Mouse (Mus musculus) macrophage (primary cell): ENCODE measurements at regions not wholly inside any gene's neighbourhood (a gene's known extent, or its start where the extent isn't known, plus 50 kb on each side); places are given as distances from the start of the nearest gene placed in this dataset.

Experiments used
- H3K27ac ChIP-seq: fragments of 350-480 bp; formaldehyde crosslinking; 2 replicates; pipeline ENCODE4 v1.9.0; 2021
- H3K36me3 ChIP-seq: fragments of 350-480 bp; formaldehyde crosslinking; 2 replicates; pipeline ENCODE4 v1.9.0; 2021; ENCODE audit errors: inconsistent target
- H3K4me3 ChIP-seq: fragments of 350-480 bp; formaldehyde crosslinking; 2 replicates; pipeline ENCODE4 v1.9.0; 2021; ENCODE audit errors: inconsistent target
- H3K79me2 ChIP-seq: fragments of 350-480 bp; formaldehyde crosslinking; 2 replicates; pipeline ENCODE4 v1.9.0; 2021; ENCODE audit errors: inconsistent target
- whole genome bisulfite sequencing: methylation state at CpG from one replicate; pipeline ENCODE4 v1.1.7; 2026; ENCODE audit warnings: inconsistent platforms; ENCODE audit not compliant: missing documents; 5-methylcytosine and 5-hydroxymethylcytosine counted together

DNA sequence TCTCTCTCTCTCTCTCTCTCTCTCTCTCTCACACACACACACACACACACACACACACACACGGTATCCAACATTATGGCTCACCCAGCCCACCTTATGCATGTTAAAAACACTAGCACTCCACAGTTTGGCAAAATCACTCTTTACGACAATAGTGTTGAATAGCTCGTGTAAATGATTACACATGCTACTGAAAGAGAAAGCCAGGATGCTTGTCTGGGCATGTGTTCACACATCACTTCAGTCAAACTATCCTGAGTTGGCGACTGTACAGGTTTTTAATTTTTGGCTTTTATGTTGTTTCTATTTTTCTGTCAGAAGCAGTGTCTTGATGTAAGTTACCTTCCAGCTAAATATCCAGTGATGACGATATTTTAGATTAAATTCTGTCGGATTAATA lies 203.6 kb upstream of the Cxcr4 start:
- Histone ChIP-seq H3K79me2 (no peaks in the 10 kb centered on the region), H3K4me3 (no peak overlapping the region), H3K27ac (no peak overlapping the region), H3K36me3 (no peaks in the 10 kb centered on the region)
- WGBS = 90% methylated on average over 6 of the region's 6 CpGs

DNA sequence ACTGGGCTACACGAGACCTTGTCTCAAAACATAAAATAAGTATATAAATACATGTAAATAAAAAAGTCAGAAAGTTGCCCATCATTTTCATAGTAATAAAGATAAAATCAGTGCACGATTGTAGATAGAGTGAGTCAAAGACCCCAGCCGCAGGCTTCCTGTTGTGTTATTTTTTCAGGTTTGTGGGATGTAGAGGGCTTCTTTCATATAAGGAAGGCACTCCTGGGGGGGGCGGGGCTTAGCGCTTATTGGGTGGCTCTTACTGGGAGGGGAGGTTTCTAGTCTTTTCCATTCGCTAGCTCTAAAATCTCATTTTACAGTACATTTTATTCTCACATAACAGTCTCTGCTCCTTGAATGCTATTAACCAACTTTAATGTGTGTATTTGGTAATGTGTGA lies 198.8 kb upstream of the Cxcr4 start:
- Histone ChIP-seq H3K27ac (no peak overlapping the region), H3K79me2 (no peaks in the 10 kb centered on the region), H3K4me3 (no peak overlapping the region), H3K36me3 (no peaks in the 10 kb centered on the region)
- WGBS = 98% methylated on average over 5 of the region's 6 CpGs

DNA sequence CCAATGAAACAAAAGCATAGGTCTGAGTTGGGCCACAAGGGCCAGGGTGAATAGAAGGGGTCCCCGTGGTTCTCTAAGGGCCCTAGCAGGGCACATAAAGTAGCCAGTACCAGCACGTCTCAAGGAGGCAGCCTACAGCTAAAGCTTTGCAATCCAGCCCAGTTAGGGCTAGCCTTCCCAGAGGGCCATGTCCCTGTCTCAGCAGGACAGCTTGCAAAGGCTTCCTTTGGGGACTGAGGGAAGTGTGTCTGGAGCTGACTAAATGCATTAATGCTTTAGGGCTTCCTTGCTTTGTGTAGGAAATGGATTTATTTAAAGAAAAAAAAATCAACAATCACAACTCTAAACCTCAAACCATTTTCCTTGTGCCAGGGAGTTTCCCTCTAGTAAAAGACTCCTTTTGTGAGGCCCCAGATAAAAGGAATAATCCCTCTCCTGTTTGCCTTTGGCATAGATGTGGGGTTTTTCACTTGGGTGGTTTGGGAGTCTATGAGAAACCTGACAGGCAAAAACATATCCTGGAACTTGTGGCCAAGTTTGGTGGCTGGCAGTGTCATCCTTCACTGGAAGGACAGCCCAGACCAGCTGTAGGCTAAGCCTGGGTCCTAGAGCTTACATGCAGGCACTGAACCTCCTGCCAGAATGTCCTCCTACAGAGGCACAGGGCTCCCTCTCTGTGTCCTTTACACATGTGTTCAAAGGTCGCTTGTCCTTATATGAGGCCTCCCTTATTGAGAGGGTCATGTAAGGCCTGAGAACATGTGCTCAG lies 197.7 kb upstream of the Cxcr4 start:
- H3K79me2 ChIP-seq = no peaks in the 10 kb centered on the region
- H3K27ac ChIP-seq = no peak overlapping the region
- no peaks in the 10 kb centered on the region for H3K36me3 ChIP-seq
- H3K4me3 ChIP-seq = no peak overlapping the region
- WGBS = 96% methylated on average over 3 of the region's 3 CpGs

- Histone ChIP-seq H3K36me3 (no peaks in the 10 kb centered on the region), H3K4me3 (no peak overlapping the region), H3K27ac (no peak overlapping the region), H3K79me2 (no peaks in the 10 kb centered on the region)
- WGBS = 91% methylated on average over 6 of the region's 6 CpGs
Measured at GRCm38 (mm10) chr1:128788227-128788626, 196.1 kb upstream of the Cxcr4 start.

GRCm38 (mm10) chr1:128786941-128787569 lies 195.0 kb upstream of the Cxcr4 start:
- Histone ChIP-seq H3K4me3 (no peak overlapping the region), H3K36me3 (no peaks in the 10 kb centered on the region), H3K79me2 (no peaks in the 10 kb centered on the region), H3K27ac (no peak overlapping the region)
- 19% methylated on average over 14 of the region's 14 CpGs for WGBS

GRCm38 (mm10) chr1:128782286-128782685 lies 190.2 kb upstream of the Cxcr4 start:
- Histone ChIP-seq H3K79me2 (no peaks in the 10 kb centered on the region), H3K27ac (no peak overlapping the region), H3K4me3 (no peak overlapping the region), H3K36me3 (no peaks in the 10 kb centered on the region)
- 83% methylated on average over 2 of the region's 2 CpGs for WGBS

DNA sequence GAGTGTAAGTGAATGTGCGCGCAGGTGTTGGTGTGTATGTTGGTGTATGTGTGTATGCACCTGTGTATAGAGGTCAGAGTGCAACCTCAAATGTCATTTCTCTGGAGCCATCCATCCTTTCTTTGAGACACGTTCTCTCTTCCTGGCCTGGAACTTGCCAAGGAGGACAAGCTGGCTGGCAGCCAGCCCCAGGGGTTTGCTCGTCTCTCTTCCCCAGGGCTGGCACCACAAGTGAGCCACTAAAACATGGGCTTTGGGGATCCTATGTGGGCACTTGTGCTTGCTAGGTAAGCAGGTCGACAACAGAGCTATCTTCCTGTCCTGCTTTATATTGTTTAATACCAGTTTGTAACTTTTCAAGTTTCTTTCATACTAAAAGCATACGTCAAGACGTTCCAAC lies 189.8 kb upstream of the Cxcr4 start:
- Histone ChIP-seq H3K79me2 (no peaks in the 10 kb centered on the region), H3K4me3 (no peak overlapping the region), H3K36me3 (no peaks in the 10 kb centered on the region), H3K27ac (no peak overlapping the region)
- 86% methylated on average over 7 of the region's 7 CpGs for WGBS

DNA sequence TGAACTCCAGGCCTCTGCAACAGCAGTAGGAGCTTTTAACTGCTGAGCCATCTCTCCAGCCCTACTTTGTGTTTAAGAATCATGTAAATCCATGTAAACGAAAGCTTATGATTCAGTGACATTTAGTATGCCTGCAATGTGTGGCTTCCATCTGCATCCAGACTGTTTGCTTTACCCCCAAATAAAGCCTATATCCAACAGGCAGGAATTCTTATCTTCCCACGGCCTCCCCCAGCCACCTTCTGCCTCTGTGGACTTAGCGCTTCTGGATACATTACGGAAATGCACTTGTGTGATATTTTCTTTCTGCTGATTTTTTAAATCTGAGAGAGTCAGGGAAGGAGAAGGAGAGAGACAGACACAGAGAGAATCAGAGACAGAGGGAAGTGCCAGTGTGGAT lies 189.2 kb upstream of the Cxcr4 start:
- no peaks in the 10 kb centered on the region for H3K79me2 ChIP-seq
- no peak overlapping the region for H3K27ac ChIP-seq
- 98% methylated on average over 4 of the region's 4 CpGs for WGBS
- no peaks in the 10 kb centered on the region for H3K36me3 ChIP-seq
- no peak overlapping the region for H3K4me3 ChIP-seq

DNA sequence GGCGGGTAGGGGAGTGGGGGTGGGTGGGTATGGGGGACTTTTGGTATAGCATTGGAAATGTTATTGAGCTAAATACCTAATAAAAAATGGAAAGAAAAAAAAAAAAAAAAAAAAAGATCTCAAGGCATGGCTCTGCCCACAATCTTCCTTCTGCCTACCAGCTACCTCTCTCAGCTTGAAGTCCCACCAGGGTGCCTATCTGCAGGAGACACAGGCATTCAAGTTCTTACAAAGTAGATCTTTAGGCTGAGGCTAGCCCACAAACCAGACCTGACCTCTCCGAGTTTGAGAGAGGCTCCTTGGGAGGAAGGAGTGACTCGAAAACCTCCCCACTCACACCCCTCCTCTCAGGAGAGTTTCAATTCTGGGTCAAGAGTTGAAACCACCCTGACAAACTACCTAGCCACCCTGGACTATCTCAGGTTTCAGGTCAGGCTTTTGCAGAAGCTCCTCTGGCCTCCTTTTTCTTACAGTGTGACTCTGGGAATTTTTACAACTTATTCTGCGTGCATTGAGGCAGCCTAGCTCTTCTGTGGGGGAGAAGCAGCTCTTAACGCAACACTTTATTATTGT lies 187.6 kb upstream of the Cxcr4 start:
- Histone ChIP-seq H3K36me3 (no peaks in the 10 kb centered on the region), H3K79me2 (no peaks in the 10 kb centered on the region), H3K27ac (no peak overlapping the region), H3K4me3 (no peak overlapping the region)
- 80% methylated on average over 4 of the region's 5 CpGs for WGBS

- WGBS = 77% methylated on average over 3 of the region's 3 CpGs
Measured at GRCm38 (mm10) chr1:128772440-128772839, 180.3 kb upstream of the Cxcr4 start.

DNA sequence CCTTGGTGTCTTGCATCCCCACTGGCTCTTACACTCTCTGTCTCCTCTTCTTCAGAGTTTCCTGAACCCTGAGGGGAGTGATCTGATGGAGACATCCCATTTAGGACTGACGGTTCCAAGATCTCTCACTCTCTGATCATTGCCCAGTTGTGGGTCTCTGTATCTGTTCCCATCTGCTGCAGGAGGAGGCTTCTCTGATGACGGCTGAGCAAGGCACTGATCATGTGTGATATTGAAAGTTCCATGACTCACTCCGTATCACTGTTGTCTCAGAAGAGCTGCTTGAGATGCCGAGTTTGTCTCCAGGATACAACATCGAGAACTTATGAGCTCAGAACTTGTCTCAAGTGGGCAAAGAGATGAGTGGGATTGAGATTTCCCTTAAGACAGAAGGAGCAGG lies 178.7 kb upstream of the Cxcr4 start:
- Histone ChIP-seq H3K36me3 (no peaks in the 10 kb centered on the region), H3K4me3 (no peak overlapping the region)
- 97% methylated on average over 5 of the region's 5 CpGs for WGBS

More at GRCm38 (mm10) chr1:128772440-128772839, 180.3 kb upstream of the Cxcr4 start:
- Histone ChIP-seq H3K79me2 (no peaks in the 10 kb centered on the region), H3K4me3 (no peak overlapping the region), H3K36me3 (no peaks in the 10 kb centered on the region), H3K27ac (no peak overlapping the region)

DNA sequence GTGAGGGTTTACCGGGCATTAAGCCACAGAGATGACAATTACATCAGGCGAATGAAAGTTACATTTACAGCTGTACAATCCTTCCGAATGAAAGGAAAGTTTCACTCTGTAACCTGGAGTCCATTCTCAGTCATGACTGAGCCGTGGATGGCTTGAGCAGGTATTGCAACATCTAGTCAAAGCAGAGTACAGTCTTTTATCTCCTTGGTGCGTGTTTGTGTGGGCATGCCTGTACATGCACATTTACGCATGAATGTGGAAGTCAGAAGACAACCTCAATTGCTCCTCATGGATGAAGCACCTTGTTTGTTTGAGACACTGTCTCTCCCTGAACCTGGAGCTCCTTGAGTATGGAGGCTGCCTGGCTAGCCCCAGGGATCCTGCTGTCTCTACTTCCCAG lies 175.9 kb upstream of the Cxcr4 start:
- Histone ChIP-seq H3K27ac (no peak overlapping the region), H3K4me3 (no peak overlapping the region), H3K36me3 (no peaks in the 10 kb centered on the region), H3K79me2 (no peaks in the 10 kb centered on the region)
- 80% methylated on average over 6 of the region's 6 CpGs for WGBS

More for the DNA sequence above, 178.7 kb upstream of the Cxcr4 start:
- Histone ChIP-seq H3K27ac (no peak overlapping the region), H3K79me2 (no peaks in the 10 kb centered on the region)

DNA sequence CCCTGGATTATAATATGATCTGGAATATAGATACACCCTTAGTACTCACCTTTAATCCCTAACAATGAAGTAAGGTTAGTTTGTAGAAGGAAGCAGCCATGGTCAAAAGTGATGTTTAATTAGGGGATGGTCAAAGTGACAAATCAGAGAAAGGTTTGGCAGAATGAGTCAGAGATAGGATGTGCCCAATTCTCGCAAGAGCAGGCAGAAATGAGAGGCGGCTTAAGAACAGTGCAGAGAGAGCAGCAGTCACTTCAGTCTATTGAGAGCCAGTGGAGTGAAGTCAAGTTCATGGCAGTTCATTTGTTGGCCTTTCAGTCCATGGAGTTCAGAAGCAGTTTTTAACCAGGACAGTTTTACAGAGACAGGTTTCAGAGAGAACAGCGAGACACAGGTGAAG lies 175.3 kb upstream of the Cxcr4 start:
- 100% methylated on average over 3 of the region's 3 CpGs for WGBS
- H3K36me3 ChIP-seq = no peaks in the 10 kb centered on the region
- no peak overlapping the region for H3K4me3 ChIP-seq
- H3K79me2 ChIP-seq = no peaks in the 10 kb centered on the region
- H3K27ac ChIP-seq = no peak overlapping the region

DNA sequence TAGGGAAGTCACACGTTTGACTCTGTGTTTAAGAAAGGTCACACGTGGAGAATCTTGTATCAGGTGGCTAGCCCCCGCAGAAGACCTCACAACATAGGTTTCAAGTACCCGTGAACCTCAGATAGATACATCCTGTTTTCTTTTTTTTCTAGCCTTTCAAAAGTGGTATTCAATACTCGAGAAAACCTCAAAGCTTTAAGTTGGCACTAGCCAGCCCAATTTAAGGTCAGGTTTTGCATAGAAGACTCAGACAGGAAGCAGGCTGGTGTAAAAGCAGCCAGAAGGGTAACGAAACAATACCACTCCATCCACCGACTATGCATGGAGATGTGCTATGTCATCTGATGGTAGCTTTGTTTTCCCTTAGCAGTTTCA lies 174.8 kb upstream of the Cxcr4 start:
- Histone ChIP-seq H3K27ac (no peak overlapping the region), H3K36me3 (no peaks in the 10 kb centered on the region), H3K79me2 (no peaks in the 10 kb centered on the region), H3K4me3 (no peak overlapping the region)
- WGBS = 32% methylated on average over 7 of the region's 7 CpGs

DNA sequence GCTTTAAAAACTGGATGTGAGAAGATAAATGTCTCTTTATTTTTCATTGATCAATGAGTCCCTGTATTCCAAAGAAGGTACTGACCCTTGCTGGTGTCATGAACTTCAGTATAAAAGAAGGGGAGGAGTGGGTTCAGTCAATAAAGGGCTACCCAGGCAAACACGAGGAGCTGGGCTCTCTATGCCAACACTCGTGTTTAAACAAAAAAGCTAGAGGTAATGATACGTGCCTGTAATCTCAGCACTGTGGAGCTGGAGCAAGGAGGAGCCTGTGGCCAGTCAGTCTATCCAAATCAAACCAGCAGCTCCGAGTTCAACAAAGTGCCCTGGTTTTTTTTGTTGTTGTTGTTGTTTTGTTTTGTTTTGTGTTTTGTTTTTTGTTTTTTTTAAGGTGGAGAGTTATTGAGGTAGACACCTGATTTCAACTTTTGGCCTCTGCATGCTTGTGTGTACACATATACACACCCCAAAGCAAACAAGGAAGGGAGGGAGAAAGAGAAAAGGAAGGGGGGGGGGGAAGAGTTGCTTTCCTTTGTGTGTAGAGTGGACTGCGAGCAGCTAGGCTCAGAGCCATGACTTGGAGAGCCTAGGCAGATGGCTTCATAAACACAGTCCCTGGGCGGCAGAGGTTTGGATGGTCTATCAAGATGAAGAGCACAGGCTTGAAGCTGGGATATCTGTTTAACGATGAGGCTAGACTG lies 174.2 kb upstream of the Cxcr4 start:
- no peak overlapping the region for H3K4me3 ChIP-seq
- no peak overlapping the region for H3K27ac ChIP-seq
- WGBS = 78% methylated on average over 7 of the region's 7 CpGs
- H3K36me3 ChIP-seq = no peaks in the 10 kb centered on the region
- no peaks in the 10 kb centered on the region for H3K79me2 ChIP-seq
